In the genomic region with DNA sequence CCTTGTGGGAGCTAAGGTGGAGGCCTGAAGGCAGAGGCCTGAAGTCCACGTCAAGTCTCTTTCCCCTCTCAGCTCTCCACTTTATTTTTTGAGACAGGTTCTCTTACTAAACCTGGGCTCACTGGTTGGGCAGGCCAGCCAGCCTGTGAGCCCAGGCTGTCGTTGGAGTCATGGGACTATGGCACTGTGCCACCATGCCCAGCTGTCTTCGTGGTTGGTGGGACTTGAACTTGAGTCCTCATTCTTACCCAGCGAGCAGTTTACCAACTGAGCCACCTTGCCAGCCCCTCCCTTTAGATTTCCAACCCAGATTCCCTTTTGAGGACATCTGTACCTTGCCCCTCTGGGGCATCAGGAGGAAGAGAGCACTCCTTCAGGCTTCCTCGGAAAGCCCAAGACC, we compare ENCODE assay signal across 10 mouse cellular contexts. TPM values are rescaled to one million over a fixed set of nuclear protein-coding genes. Genes with fewer than 3 reads are reported as not detected.
A peak's percentile ranks its signal among the peaks of the same experiment; 100 is the strongest.
DNase-seq lines count a peak whose midpoint lies in the region; ATAC-seq lines count a peak whose summit lies in the region.
"Had no signal": no experiment of that assay in that cellular context is flagged by ENCODE, and none has a peak within 500 bp of the region (broad histone marks: within the 10 kb centered on the region; RNA-seq: fewer than 3 reads in every experiment).

No protein-coding gene starts in this region.

- H3K27ac ChIP-seq in heart, embryonic 11.5 days (ENCODE audit: low read depth, low read length), result peak overlapping the region; percentile 75
- peak overlapping the region; percentile 54 for H3K27ac ChIP-seq in brown adipose tissue, adult 24 weeks (replicated peaks; ENCODE audit: low read depth, low read length)
- peak overlapping the region; percentile 80 for H3K27ac ChIP-seq in limb, embryonic 10.5 days
- H3K27ac ChIP-seq in midbrain, embryonic 10.5 days (replicated peaks), result no peak overlapping the region; the same call in 1 of the 2 replicates

- H3K9me3 ChIP-seq in heart, embryonic 11.5 days (replicated peaks; ENCODE audit: control insufficient read depth, low read length), result no peaks in the 10 kb centered on the region
- no peaks in the 10 kb centered on the region for H3K9me3 ChIP-seq in limb, embryonic 10.5 days (replicated peaks)
- H3K9me3 ChIP-seq in midbrain, embryonic 10.5 days (replicated peaks), result no peaks in the 10 kb centered on the region
- H3K9me3 ChIP-seq: megakaryocyte, embryonic 14.5 days had no signal

- ATAC-seq in heart, embryonic 11.5 days (replicated peaks; ENCODE audit: insufficient number of reproducible peaks, low FRiP score, low TSS enrichment), result no peak

- H3K9ac ChIP-seq in heart, embryonic 11.5 days (ENCODE audit: low read depth, low read length), result no peak overlapping the region

- H3K4me3 ChIP-seq in heart, embryonic 11.5 days (ENCODE audit: low read depth, low read length), result no peak overlapping the region
- H3K4me3 ChIP-seq in brown adipose tissue, adult 24 weeks (ENCODE audit: insufficient read depth, low read depth, low read length), result no peak overlapping the region
- H3K4me3 ChIP-seq in limb, embryonic 10.5 days, result no peak overlapping the region
- no peak overlapping the region for H3K4me3 ChIP-seq in midbrain, embryonic 10.5 days
- H3K4me3 ChIP-seq: megakaryocyte, embryonic 14.5 days had no signal

- no peak for DNase-seq in heart, postnatal 4 days
- DNase-seq in kidney, postnatal 10 days, result peak; percentile 50
- DNase-seq in kidney, adult 18-20 months, result no peak
- DNase-seq in limb, embryonic 10.5 days (ENCODE audit: low spot score), result no peak
- DNase-seq in midbrain, embryonic 10.5 days (ENCODE audit: low spot score), result no peak
- no peak for DNase-seq in B cell, adult 2 months
- DNase-seq: liver had no signal

- no peaks in the 10 kb centered on the region for H3K36me3 ChIP-seq in heart, embryonic 11.5 days (ENCODE audit: control insufficient read depth, insufficient read depth, low read length)
- H3K36me3 ChIP-seq in limb, embryonic 10.5 days, result peaks cover 19% of the 10 kb centered on the region
- H3K36me3 ChIP-seq in midbrain, embryonic 10.5 days, result peaks cover 9% of the 10 kb centered on the region; the same call in 1 of the 2 replicates

- peaks cover 41% of the 10 kb centered on the region for H3K4me1 ChIP-seq in heart, embryonic 11.5 days (ENCODE audit: control insufficient read depth, insufficient read depth, low read length)
- peaks cover 29% of the 10 kb centered on the region for H3K4me1 ChIP-seq in brown adipose tissue, adult 24 weeks (ENCODE audit: control insufficient read depth, insufficient read depth, insufficient read length, low read length)
- peaks cover 65% of the 10 kb centered on the region for H3K4me1 ChIP-seq in limb, embryonic 10.5 days
- peaks cover 29% of the 10 kb centered on the region for H3K4me1 ChIP-seq in midbrain, embryonic 10.5 days

- 73% methylated on average over 5 of the region's 5 CpGs for WGBS in heart, embryonic 11.5 days (ENCODE audit: insufficient replicate concordance)
- 87% methylated on average over 5 of the region's 5 CpGs for WGBS in limb, embryonic 10.5 days
- 87% methylated on average over 5 of the region's 5 CpGs for WGBS in midbrain, embryonic 10.5 days

- H3K27me3 ChIP-seq in heart, embryonic 11.5 days (ENCODE audit: control insufficient read depth, insufficient read depth, low read length), result no peaks in the 10 kb centered on the region
- no peaks in the 10 kb centered on the region for H3K27me3 ChIP-seq in limb, embryonic 10.5 days (ENCODE audit: low read depth, poor library complexity, severe bottlenecking)
- no peaks in the 10 kb centered on the region for H3K27me3 ChIP-seq in midbrain, embryonic 10.5 days (ENCODE audit: low read depth, poor library complexity, severe bottlenecking)
- H3K27me3 ChIP-seq: megakaryocyte, embryonic 14.5 days had no signal

- no peak overlapping the region for H3K4me2 ChIP-seq in heart, embryonic 11.5 days

RNA-seq across cellular contexts. Expression of a gene that starts 47.3 kb away (rescaled TPM):
- polyA plus RNA-seq in heart, embryonic 11.5 days (2014; fragmentation: Nextera tagmentation; extraction: Ambion mirVana), result 8.5 and 10.5 TPM in 2 replicates
- 10 to 100 TPM; 18.4 to 20.2 TPM for total RNA-seq in heart, postnatal 4 days (2021)
- 18.8 and 24.2 TPM in 2 replicates for polyA plus RNA-seq in brown adipose tissue, adult 24 weeks (2012; ENCODE audit: insufficient read depth, insufficient read length, missing spikeins)
- 8.8 and 11.6 TPM in 2 replicates for polyA plus RNA-seq in limb, embryonic 10.5 days (2016; fragmentation: Nextera tagmentation; extraction: Ambion mirVana)
- polyA plus RNA-seq in midbrain, embryonic 10.5 days (2016; fragmentation: Nextera tagmentation; extraction: Ambion mirVana), result 6.2 and 6.6 TPM in 2 replicates
